Mouse (Mus musculus): ENCODE measurements around the gene Marveld3. TPM values are rescaled to one million over a fixed set of nuclear protein-coding genes. Genes with fewer than 3 reads are reported as not detected.

Marveld3 gene
- 64.4 TPM for polyA plus RNA-seq (2014; fragmentation: Illumina TruSeq; extraction: RNeasy Lipid Tissue Mini Kit (QIAGEN cat#74804); ENCODE audit: low read depth, low replicate concordance)

GRCm38 (mm10) chr8:109961693-109962367 lies at the start of gene Marveld3:
Gene Marveld3 (minus strand): TSS chr8:109962203.

GRCm38 (mm10) chr8:109990224-109990623 lies 28.2 kb upstream of the Marveld3 start, which contains the start of gene Tat:
Gene Tat (plus strand): TSS chr8:109990437.

Other genes with a start within 250 kb of the Marveld3 start
- 16.7 TPM for gene Atxn1l, start 224.5 kb downstream of the Marveld3 start, polyA plus RNA-seq (2014; fragmentation: Illumina TruSeq; extraction: RNeasy Lipid Tissue Mini Kit (QIAGEN cat#74804); ENCODE audit: low read depth, low replicate concordance)
- gene Ap1g1, start 183.6 kb downstream of the Marveld3 start, polyA plus RNA-seq (2014; fragmentation: Illumina TruSeq; extraction: RNeasy Lipid Tissue Mini Kit (QIAGEN cat#74804); ENCODE audit: low read depth, low replicate concordance), result 208 TPM
- 41.9 TPM for gene Phlpp2, start 93.7 kb downstream of the Marveld3 start, polyA plus RNA-seq (2014; fragmentation: Illumina TruSeq; extraction: RNeasy Lipid Tissue Mini Kit (QIAGEN cat#74804); ENCODE audit: low read depth, low replicate concordance)
- 15.9 TPM for gene Tat, start 28.2 kb upstream of the Marveld3 start, polyA plus RNA-seq (2014; fragmentation: Illumina TruSeq; extraction: RNeasy Lipid Tissue Mini Kit (QIAGEN cat#74804); ENCODE audit: low read depth, low replicate concordance)
- gene Chst4, start 77.5 kb upstream of the Marveld3 start, polyA plus RNA-seq (2014; fragmentation: Illumina TruSeq; extraction: RNeasy Lipid Tissue Mini Kit (QIAGEN cat#74804); ENCODE audit: low read depth, low replicate concordance), result 38.7 TPM
- gene Zfp612, start 117.5 kb upstream of the Marveld3 start, polyA plus RNA-seq (2014; fragmentation: Illumina TruSeq; extraction: RNeasy Lipid Tissue Mini Kit (QIAGEN cat#74804); ENCODE audit: low read depth, low replicate concordance), result 24.8 TPM
- not detected for gene Gm21964, start 139.0 kb upstream of the Marveld3 start, polyA plus RNA-seq (2014; fragmentation: Illumina TruSeq; extraction: RNeasy Lipid Tissue Mini Kit (QIAGEN cat#74804); ENCODE audit: low read depth, low replicate concordance)
- not detected for gene Gm17720, start 140.6 kb upstream of the Marveld3 start, polyA plus RNA-seq (2014; fragmentation: Illumina TruSeq; extraction: RNeasy Lipid Tissue Mini Kit (QIAGEN cat#74804); ENCODE audit: low read depth, low replicate concordance)
- gene Calb2, start 206.0 kb upstream of the Marveld3 start, polyA plus RNA-seq (2014; fragmentation: Illumina TruSeq; extraction: RNeasy Lipid Tissue Mini Kit (QIAGEN cat#74804); ENCODE audit: low read depth, low replicate concordance), result 15.6 TPM

All from sigmoid colon, adult 10 weeks (tissue).